Mouse (Mus musculus): Measurements from ENCODE around the gene Pym1. TPM values are rescaled to one million over a fixed set of nuclear protein-coding genes. Genes with fewer than 3 reads are reported as not detected.

Gene Pym1
- polyA plus RNA-seq, 1 experiment from 2014 or later: 47.7 TPM

DNA sequence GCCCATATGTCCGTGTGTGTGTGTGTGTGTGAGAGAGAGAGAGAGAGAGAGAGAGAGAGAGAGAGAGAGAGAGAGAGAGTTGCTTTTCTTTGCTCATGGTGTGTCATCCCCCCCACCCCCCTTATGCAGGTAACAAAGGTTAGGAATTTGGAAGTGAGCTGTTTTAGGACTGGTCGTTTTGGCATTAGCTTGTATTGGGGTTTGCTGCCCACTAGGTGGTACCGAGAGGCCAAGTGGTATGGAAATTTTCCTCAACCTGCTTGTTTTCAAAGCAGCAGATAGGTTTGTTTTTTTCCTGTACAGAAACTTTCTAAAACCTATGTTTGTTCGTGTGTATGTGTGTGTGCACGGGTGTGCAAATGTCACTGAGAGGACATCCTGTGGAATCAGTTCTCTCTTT is 26.0 kb downstream of the Pym1 start:
- H3K4me1 ChIP-seq (ENCODE audit: control insufficient read depth, insufficient read depth, low read length): no peaks in the 10 kb centered on the region
- 23% methylated on average over 5 of the region's 5 CpGs for WGBS
- no peak for ATAC-seq

DNA sequence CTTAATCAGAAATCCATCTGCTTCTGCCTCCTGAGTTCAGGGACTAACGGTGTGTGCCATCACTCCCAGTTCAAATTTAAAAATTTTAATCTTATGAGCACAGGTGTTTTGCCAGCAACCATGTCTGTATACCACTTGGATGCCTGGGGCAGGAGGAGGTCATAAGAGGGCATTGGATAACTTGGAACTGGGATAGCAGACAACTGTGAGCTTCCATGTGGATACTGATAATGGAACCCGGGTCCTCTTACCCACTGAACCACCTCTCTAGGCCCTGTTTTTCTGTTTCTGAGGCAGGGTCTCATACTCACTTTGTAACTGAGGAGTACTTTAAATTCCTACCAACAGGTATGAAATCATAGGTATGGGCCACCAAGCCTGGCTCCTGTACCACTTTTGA is 30.8 kb downstream of the Pym1 start:
- Histone ChIP-seq H3K4me3 (ENCODE audit: low read depth, low read length) (no peak overlapping the region), H3K4me2 (ENCODE audit: low read length) (no peak overlapping the region), H3K36me3 (ENCODE audit: control insufficient read depth, insufficient read depth, low read length) (no peaks in the 10 kb centered on the region), H3K27me3 (ENCODE audit: control insufficient read depth, insufficient read depth, low read depth, low read length) (no peaks in the 10 kb centered on the region), H3K9ac (ENCODE audit: low read depth, low read length) (no peak overlapping the region), H3K9me3 (replicated peaks; ENCODE audit: control insufficient read depth, low read length, poor library complexity, severe bottlenecking) (no peaks in the 10 kb centered on the region), H3K27ac (ENCODE audit: low read length) (no peak overlapping the region), H3K4me1 (ENCODE audit: control insufficient read depth, insufficient read depth, low read length) (no peaks in the 10 kb centered on the region)
- WGBS: 97% methylated on average over 2 of the region's 2 CpGs
- ATAC-seq: no peak

More for the DNA sequence above, 26.0 kb downstream of the Pym1 start:
- Histone ChIP-seq H3K36me3 (ENCODE audit: control insufficient read depth, insufficient read depth, low read length) (no peaks in the 10 kb centered on the region), H3K9me3 (replicated peaks; ENCODE audit: control insufficient read depth, low read length, poor library complexity, severe bottlenecking) (no peaks in the 10 kb centered on the region), H3K4me3 (ENCODE audit: low read depth, low read length) (no peak overlapping the region), H3K27me3 (ENCODE audit: control insufficient read depth, insufficient read depth, low read depth, low read length) (no peaks in the 10 kb centered on the region), H3K4me2 (ENCODE audit: low read length) (no peak overlapping the region), H3K27ac (ENCODE audit: low read length) (no peak overlapping the region), H3K9ac (ENCODE audit: low read depth, low read length) (no peak overlapping the region)

DNA sequence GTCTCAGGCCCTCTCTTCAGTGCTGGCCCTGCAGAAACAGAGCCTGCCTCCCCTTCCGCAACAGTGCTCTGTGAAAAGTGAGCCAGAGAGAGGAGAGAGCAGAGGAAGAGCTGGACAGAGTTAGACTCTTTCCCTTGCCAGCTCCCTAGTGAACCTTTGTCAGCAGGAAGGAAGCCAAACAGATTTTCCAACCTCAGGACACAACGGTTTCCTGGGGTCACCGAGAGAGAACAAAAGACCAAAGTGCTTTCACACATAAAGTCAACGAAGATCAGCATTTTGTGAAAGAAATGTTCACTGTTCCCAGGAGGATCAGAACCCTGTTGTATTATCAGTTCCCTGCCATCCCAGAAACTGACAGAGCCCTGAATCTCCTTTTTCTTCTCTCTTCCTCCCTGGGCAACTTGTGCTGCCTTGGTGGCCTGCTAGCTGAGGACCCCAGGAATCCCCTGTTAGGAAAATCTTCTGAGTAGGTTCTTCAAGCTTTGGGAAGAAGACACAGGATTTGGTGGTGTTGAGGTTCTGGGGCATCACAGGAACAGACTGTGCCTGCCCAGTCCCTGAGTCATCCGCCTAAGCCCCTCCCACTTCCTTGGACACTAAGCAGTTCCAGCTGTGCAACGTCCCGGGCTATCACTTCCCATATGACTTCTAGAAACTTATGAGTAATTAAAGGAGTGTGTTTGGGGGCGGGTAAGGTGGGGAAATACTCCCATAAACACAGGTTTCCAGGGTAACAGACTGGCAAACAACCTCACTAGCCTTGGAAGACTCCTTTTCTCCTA is 31.5 kb downstream of the Pym1 start:
- H3K9ac ChIP-seq (ENCODE audit: low read depth, low read length): no peak overlapping the region

DNA sequence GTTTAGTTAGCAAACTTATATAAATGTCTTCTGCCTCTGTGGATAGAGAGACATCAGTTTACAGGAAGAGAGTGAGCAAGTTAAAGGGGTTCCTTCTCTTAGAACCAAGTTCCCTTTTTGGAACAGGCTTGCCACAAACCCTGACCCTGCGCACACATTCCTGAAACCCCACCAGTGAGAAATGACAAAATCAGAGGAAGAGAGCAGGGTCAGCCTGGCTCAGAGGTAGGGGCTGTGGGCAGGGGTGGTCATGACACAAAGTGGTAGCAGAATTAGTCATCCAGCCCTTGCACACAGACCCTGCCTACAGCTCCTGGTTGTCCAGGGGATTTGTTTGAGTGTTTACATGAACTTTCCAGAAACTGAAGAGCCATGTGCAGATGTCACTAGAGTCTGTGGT is 32.5 kb downstream of the Pym1 start:
- no peak overlapping the region for H3K27ac ChIP-seq (ENCODE audit: low read length)
- no peak overlapping the region for H3K9ac ChIP-seq (ENCODE audit: low read depth, low read length)
- H3K4me2 ChIP-seq (ENCODE audit: low read length): no peak overlapping the region
- WGBS: 100% methylated on average over 1 of the region's 1 CpGs
- H3K36me3 ChIP-seq (ENCODE audit: control insufficient read depth, insufficient read depth, low read length): no peaks in the 10 kb centered on the region
- H3K27me3 ChIP-seq (ENCODE audit: control insufficient read depth, insufficient read depth, low read depth, low read length): no peaks in the 10 kb centered on the region
- H3K4me1 ChIP-seq (ENCODE audit: control insufficient read depth, insufficient read depth, low read length): no peaks in the 10 kb centered on the region
- no peak overlapping the region for H3K4me3 ChIP-seq (ENCODE audit: low read depth, low read length)
- 0 out of 2 replicates have a peak, but pooled peaks cover 5% of the 10 kb centered on the region for H3K9me3 ChIP-seq (replicated peaks; ENCODE audit: control insufficient read depth, low read length, poor library complexity, severe bottlenecking)
- no peak for ATAC-seq

More for the DNA sequence above, 31.5 kb downstream of the Pym1 start:
- H3K36me3 ChIP-seq (ENCODE audit: control insufficient read depth, insufficient read depth, low read length): no peaks in the 10 kb centered on the region
- 24% methylated on average over 8 of the region's 8 CpGs for WGBS
- 0 out of 2 replicates have a peak, but pooled peaks cover 3% of the 10 kb centered on the region for H3K9me3 ChIP-seq (replicated peaks; ENCODE audit: control insufficient read depth, low read length, poor library complexity, severe bottlenecking)
- no peak for ATAC-seq
- no peaks in the 10 kb centered on the region for H3K4me1 ChIP-seq (ENCODE audit: control insufficient read depth, insufficient read depth, low read length)
- H3K27me3 ChIP-seq (ENCODE audit: control insufficient read depth, insufficient read depth, low read depth, low read length): no peaks in the 10 kb centered on the region
- H3K4me2 ChIP-seq (ENCODE audit: low read length): no peak overlapping the region
- H3K4me3 ChIP-seq (ENCODE audit: low read depth, low read length): no peak overlapping the region
- no peak overlapping the region for H3K27ac ChIP-seq (ENCODE audit: low read length)

DNA sequence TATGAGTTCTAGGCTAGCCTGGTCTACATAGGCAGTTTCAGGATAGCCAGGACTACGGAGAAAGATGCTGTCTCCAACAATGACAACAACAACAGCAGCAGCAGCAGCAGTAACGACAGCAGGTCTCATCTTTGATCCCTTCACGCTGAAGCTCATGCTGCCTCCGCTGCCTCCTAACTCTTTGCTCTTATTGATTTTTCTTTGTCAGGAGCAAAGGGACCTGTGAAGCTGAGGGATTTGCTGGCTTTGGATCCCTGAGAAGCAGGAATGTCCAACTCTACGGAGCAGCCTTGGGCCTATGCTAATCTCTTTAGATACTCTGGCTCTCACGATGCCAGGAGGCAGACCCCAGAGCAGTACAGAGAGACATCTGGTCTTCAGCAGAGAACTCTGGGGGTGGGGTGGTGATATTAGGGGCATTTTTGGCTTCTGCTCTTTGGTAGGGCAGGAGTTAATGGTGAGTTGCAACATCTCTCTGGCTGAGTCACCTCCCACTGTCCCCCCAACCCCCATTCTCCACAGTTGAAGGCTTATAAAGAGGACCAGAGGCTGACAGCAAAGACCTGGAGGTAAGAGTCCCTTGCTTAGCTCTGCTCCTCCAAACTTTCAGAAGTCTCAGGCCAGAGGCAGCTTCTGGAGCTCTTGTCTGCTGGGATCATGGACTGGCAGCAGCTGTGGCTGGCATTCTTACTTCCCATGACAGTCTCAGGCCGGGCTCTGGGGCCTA is 42.9 kb downstream of the Pym1 start, which contains the start of gene Mmp19:
Gene Mmp19, plus strand, starts transcription at position 513 of the 727 bp plus-strand sequence.
- Histone ChIP-seq H3K36me3 (ENCODE audit: control insufficient read depth, insufficient read depth, low read length) (no peaks in the 10 kb centered on the region), H3K4me2 (ENCODE audit: low read length) (no peak within 1 kb of the TSS), H3K27ac (ENCODE audit: low read length) (no peak within 1 kb of the TSS), H3K4me3 (ENCODE audit: low read depth, low read length) (no peak within 1 kb of the TSS), H3K9ac (ENCODE audit: low read depth, low read length) (no peak within 1 kb of the TSS), H3K9me3 (replicated peaks; ENCODE audit: control insufficient read depth, low read length, poor library complexity, severe bottlenecking) (no peaks in the 10 kb centered on the region), H3K27me3 (ENCODE audit: control insufficient read depth, insufficient read depth, low read depth, low read length) (no peaks in the 10 kb centered on the region), H3K4me1 (ENCODE audit: control insufficient read depth, insufficient read depth, low read length) (no peaks in the 10 kb centered on the region)
- WGBS: 60% methylated on average over 7 of the region's 7 CpGs
- ATAC-seq: no peak

DNA sequence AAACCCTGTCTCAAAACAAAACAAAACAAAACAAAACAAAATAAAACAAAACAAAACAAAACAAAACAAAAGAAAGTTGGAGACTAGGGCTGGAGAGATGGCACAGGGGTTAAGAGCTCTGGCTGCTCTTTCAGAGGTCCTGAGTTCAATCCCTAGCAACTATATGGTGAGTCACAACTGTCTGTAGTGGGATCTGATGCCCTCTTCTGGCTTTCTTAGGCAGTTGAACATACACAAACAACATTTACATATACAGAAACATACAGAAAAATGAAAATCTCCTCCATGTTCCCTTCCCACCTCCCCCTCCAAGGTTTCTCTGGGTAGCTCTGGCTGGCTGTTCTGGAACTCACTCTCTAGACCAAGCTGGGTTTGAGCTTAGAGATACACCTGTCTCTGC is 44.4 kb downstream of the Pym1 start:
- no peak overlapping the region for H3K27ac ChIP-seq (ENCODE audit: low read length)
- no peaks in the 10 kb centered on the region for H3K4me1 ChIP-seq (ENCODE audit: control insufficient read depth, insufficient read depth, low read length)
- H3K9me3 ChIP-seq (replicated peaks; ENCODE audit: control insufficient read depth, low read length, poor library complexity, severe bottlenecking): no peaks in the 10 kb centered on the region
- H3K27me3 ChIP-seq (ENCODE audit: control insufficient read depth, insufficient read depth, low read depth, low read length): no peaks in the 10 kb centered on the region
- no peak overlapping the region for H3K9ac ChIP-seq (ENCODE audit: low read depth, low read length)
- H3K36me3 ChIP-seq (ENCODE audit: control insufficient read depth, insufficient read depth, low read length): no peaks in the 10 kb centered on the region
- no peak overlapping the region for H3K4me3 ChIP-seq (ENCODE audit: low read depth, low read length)
- H3K4me2 ChIP-seq (ENCODE audit: low read length): no peak overlapping the region
- no peak for ATAC-seq

DNA sequence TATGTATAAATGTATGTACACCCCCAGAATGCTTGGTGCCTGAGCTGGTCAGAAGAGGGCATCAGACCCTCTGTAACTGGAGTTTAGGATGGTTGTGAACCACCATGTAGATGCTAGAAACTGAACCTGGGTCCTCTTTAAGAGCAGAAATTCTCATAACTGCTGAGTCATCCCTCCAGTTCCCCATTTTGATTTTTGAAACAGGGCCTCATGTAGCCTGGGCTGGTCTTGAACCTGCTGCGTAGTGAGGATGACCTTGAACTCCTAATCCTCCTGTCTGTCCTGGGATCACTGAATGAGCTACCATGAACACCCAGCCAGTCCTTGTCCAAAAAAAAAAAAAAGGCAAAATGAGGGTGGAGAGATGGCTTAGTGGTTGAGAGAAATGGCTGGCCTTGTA is 45.6 kb downstream of the Pym1 start:
- H3K36me3 ChIP-seq (ENCODE audit: control insufficient read depth, insufficient read depth, low read length): 0 out of 2 replicates have a peak, but pooled peaks cover 3% of the 10 kb centered on the region
- no peak overlapping the region for H3K4me3 ChIP-seq (ENCODE audit: low read depth, low read length)
- 97% methylated on average over 1 of the region's 1 CpGs for WGBS
- H3K4me2 ChIP-seq (ENCODE audit: low read length): no peak overlapping the region
- H3K27me3 ChIP-seq (ENCODE audit: control insufficient read depth, insufficient read depth, low read depth, low read length): no peaks in the 10 kb centered on the region
- no peak overlapping the region for H3K27ac ChIP-seq (ENCODE audit: low read length)
- no peak overlapping the region for H3K9ac ChIP-seq (ENCODE audit: low read depth, low read length)
- H3K9me3 ChIP-seq (replicated peaks; ENCODE audit: control insufficient read depth, low read length, poor library complexity, severe bottlenecking): no peaks in the 10 kb centered on the region
- no peak for ATAC-seq
- no peaks in the 10 kb centered on the region for H3K4me1 ChIP-seq (ENCODE audit: control insufficient read depth, insufficient read depth, low read length)

DNA sequence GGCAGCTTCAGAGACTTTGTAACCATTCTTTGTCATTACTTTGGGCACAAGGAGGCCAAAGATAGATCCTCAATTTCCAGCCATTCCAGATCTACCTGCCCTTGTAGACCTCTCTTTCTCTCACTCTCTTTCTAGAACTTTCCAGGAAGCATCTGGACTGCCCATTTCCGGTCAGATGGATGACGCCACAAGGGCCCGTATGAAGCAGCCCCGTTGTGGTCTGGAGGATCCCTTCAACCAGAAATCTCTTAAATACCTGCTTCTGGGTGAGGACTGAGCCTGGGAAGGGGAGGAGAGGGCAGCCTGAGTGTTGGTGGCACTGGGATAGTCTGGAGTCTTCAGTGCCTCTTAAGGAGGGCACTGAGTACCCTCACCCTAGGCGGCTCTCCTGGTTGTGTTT is 46.7 kb downstream of the Pym1 start:
- 93% methylated on average over 5 of the region's 5 CpGs for WGBS
- Histone ChIP-seq H3K9ac (ENCODE audit: low read depth, low read length) (no peak overlapping the region), H3K4me3 (ENCODE audit: low read depth, low read length) (no peak overlapping the region), H3K4me2 (ENCODE audit: low read length) (no peak overlapping the region), H3K9me3 (replicated peaks; ENCODE audit: control insufficient read depth, low read length, poor library complexity, severe bottlenecking) (no peaks in the 10 kb centered on the region), H3K27ac (ENCODE audit: low read length) (no peak overlapping the region), H3K4me1 (ENCODE audit: control insufficient read depth, insufficient read depth, low read length) (no peaks in the 10 kb centered on the region), H3K36me3 (ENCODE audit: control insufficient read depth, insufficient read depth, low read length) (0 out of 2 replicates have a peak, but pooled peaks cover 4% of the 10 kb centered on the region), H3K27me3 (ENCODE audit: control insufficient read depth, insufficient read depth, low read depth, low read length) (no peaks in the 10 kb centered on the region)
- ATAC-seq: no peak

DNA sequence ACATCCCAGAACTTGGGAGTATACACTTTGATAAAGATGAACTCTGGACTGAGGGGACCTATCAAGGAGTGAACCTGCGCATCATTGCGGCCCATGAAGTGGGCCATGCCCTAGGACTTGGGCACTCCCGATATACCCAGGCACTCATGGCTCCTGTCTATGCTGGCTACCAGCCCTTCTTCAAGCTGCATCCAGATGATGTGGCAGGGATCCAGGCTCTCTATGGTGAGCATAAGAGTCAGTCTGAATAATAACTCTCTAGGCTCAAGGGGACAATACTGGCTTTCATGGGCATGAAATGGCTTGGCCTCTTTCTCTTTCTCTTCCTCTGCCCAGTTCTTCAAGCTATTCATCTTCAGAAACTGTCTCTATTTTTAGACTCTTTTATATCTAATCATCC is 47.9 kb downstream of the Pym1 start:
- H3K27ac ChIP-seq (ENCODE audit: low read length): no peak overlapping the region
- H3K27me3 ChIP-seq (ENCODE audit: control insufficient read depth, insufficient read depth, low read depth, low read length): no peaks in the 10 kb centered on the region
- WGBS: 93% methylated on average over 3 of the region's 3 CpGs
- H3K36me3 ChIP-seq (ENCODE audit: control insufficient read depth, insufficient read depth, low read length): peaks cover 6% of the 10 kb centered on the region; the same call in 1 of the 2 replicates
- H3K9ac ChIP-seq (ENCODE audit: low read depth, low read length): no peak overlapping the region
- H3K4me2 ChIP-seq (ENCODE audit: low read length): no peak overlapping the region
- no peak for ATAC-seq
- no peaks in the 10 kb centered on the region for H3K4me1 ChIP-seq (ENCODE audit: control insufficient read depth, insufficient read depth, low read length)
- H3K9me3 ChIP-seq (replicated peaks; ENCODE audit: control insufficient read depth, low read length, poor library complexity, severe bottlenecking): no peaks in the 10 kb centered on the region
- H3K4me3 ChIP-seq (ENCODE audit: low read depth, low read length): no peak overlapping the region
